Mouse (Mus musculus): ENCODE data around the gene Zfp853.

The Zfp853 gene

GRCm38 (mm10) chr5:143292879-143293278 is 544 bp downstream of the Zfp853 start:
- no peak for DNase-seq (ENCODE audit: low read depth)

GRCm38 (mm10) chr5:143289299-143289698 is 4.1 kb downstream of the Zfp853 start:
- DNase-seq (ENCODE audit: low read depth), result no peak

- DNase-seq (ENCODE audit: low read depth), result no peak
These were observed 5.0 kb downstream of the Zfp853 start for GRCm38 (mm10) chr5:143288378-143288911.

GRCm38 (mm10) chr5:143287774-143288328 is 5.6 kb downstream of the Zfp853 start:
- no peak for DNase-seq (ENCODE audit: low read depth)

- no peak for DNase-seq (ENCODE audit: low read depth)
These were observed 8.7 kb downstream of the Zfp853 start for GRCm38 (mm10) chr5:143284762-143285161.

- DNase-seq (ENCODE audit: low read depth), result no peak
These were observed 14.2 kb downstream of the Zfp853 start for GRCm38 (mm10) chr5:143279247-143279646.

- no peak for DNase-seq (ENCODE audit: low read depth)
These were observed 17.7 kb downstream of the Zfp853 start for GRCm38 (mm10) chr5:143275761-143276160.

GRCm38 (mm10) chr5:143272540-143273330 is 20.7 kb downstream of the Zfp853 start:
- no peak for DNase-seq (ENCODE audit: low read depth)

- no peak for DNase-seq (ENCODE audit: low read depth)
These were observed 21.3 kb downstream of the Zfp853 start for GRCm38 (mm10) chr5:143272108-143272507.

- peak; percentile 94 for DNase-seq (ENCODE audit: low read depth)
These were observed 21.8 kb downstream of the Zfp853 start for GRCm38 (mm10) chr5:143271642-143272041.

GRCm38 (mm10) chr5:143270151-143270519 is 23.3 kb downstream of the Zfp853 start:
- no peak for DNase-seq (ENCODE audit: low read depth)

GRCm38 (mm10) chr5:143269363-143270150 is 23.9 kb downstream of the Zfp853 start, which contains the start of gene Zfp316:
Gene Zfp316, minus strand, starts transcription at chr5:143270022.
- DNase-seq (ENCODE audit: low read depth), result peak; percentile 85

GRCm38 (mm10) chr5:143268985-143269362 is 24.4 kb downstream of the Zfp853 start:
- no peak for DNase-seq (ENCODE audit: low read depth)

- DNase-seq (ENCODE audit: low read depth), result no peak
These were observed 26.6 kb downstream of the Zfp853 start for GRCm38 (mm10) chr5:143266794-143267193.

GRCm38 (mm10) chr5:143265409-143265808 is 28.0 kb downstream of the Zfp853 start:
- no peak for DNase-seq (ENCODE audit: low read depth)

GRCm38 (mm10) chr5:143264689-143265088 is 28.7 kb downstream of the Zfp853 start:
- peak; percentile 31 for DNase-seq (ENCODE audit: low read depth)

GRCm38 (mm10) chr5:143261636-143262035 is 31.8 kb downstream of the Zfp853 start:
- no peak for DNase-seq (ENCODE audit: low read depth)

GRCm38 (mm10) chr5:143255802-143256201 is 37.6 kb downstream of the Zfp853 start:
- DNase-seq (ENCODE audit: low read depth), result no peak

- DNase-seq (ENCODE audit: low read depth), result no peak
These were observed 38.3 kb downstream of the Zfp853 start for GRCm38 (mm10) chr5:143255131-143255519.

- peak; percentile 40 for DNase-seq (ENCODE audit: low read depth)
These were observed 38.8 kb downstream of the Zfp853 start for GRCm38 (mm10) chr5:143254487-143255130.

GRCm38 (mm10) chr5:143253881-143254486 is 39.4 kb downstream of the Zfp853 start:
- no peak for DNase-seq (ENCODE audit: low read depth)
